In genomic region chr17:6653341-6653946, GRCm38 (mm10) we compare ENCODE assay signal across 3 mouse cellular contexts. TPM values are rescaled to one million over a fixed set of nuclear protein-coding genes. Genes with fewer than 3 reads are reported as not detected.
"Had no signal": no experiment of that assay in that cellular context is flagged by ENCODE, and none has a peak within 500 bp of the region (broad histone marks: within the 10 kb centered on the region; RNA-seq: fewer than 3 reads in every experiment).

No protein-coding gene starts in this region.

RNA-seq across cellular contexts. Expression of gene Sytl3, which starts 5.4 kb away (rescaled TPM):
- polyA plus RNA-seq: midbrain, embryonic 12.5 days; myocyte; neural tube, embryonic 11.5 days had no signal
